14 mouse cellular contexts compared by ENCODE assay signal in the genomic region with DNA sequence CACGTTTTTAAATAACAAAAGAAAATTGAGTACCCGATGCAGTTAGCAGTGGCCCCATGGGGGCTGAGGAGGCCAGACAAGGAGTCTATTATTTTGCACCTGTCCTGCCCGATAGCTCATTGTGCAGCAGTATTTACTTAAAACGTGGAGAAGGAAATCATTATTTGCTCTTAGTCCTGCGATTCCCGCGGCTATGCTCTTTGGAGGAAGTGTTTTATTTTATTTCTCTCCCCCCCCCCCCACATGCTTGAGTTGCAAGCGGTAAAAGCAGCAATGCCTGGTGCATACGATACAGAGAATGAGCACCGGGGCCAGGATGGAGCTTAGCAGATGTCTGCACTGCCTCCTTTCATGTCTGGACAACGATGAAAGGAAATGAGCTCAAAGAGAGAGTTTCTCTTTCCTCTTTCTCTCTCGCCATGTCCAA. TPM values are rescaled to one million over a fixed set of nuclear protein-coding genes. Genes with fewer than 3 reads are reported as not detected.
DNase-seq lines count a peak whose midpoint lies in the region; ATAC-seq and TF ChIP-seq lines count a peak whose summit lies in the region.
"Had no signal": no experiment of that assay in that cellular context is flagged by ENCODE, and none has a peak within 500 bp of the region (broad histone marks: within the 10 kb centered on the region; RNA-seq: fewer than 3 reads in every experiment).

No protein-coding gene starts in this region.

- no peaks in the 10 kb centered on the region for H3K9me3 ChIP-seq in lung, postnatal 0 days (ENCODE audit: low read length)
- no peaks in the 10 kb centered on the region for H3K9me3 ChIP-seq in forebrain, embryonic 13.5 days (replicated peaks)
- no peaks in the 10 kb centered on the region for H3K9me3 ChIP-seq in midbrain, embryonic 15.5 days
- no peaks in the 10 kb centered on the region for H3K9me3 ChIP-seq in stomach, postnatal 0 days (ENCODE audit: control insufficient read depth, low read length)
- H3K9me3 ChIP-seq: heart, embryonic 15.5 days; kidney, embryonic 15.5 days; limb, embryonic 15.5 days had no signal

- no peak for TF ChIP-seq EP300 in lung, postnatal 0 days (IDR thresholded peaks at IDR 0.05)
- no peak for TF ChIP-seq EP300 in stomach, postnatal 0 days (optimal IDR thresholded peaks at IDR 0.05)

- 32% methylated on average over 12 of the region's 12 CpGs for WGBS in lung, postnatal 0 days
- WGBS in forebrain, embryonic 13.5 days: 14% methylated on average over 12 of the region's 12 CpGs
- WGBS in midbrain, embryonic 15.5 days: 11% methylated on average over 12 of the region's 12 CpGs
- WGBS in stomach, postnatal 0 days: 38% methylated on average over 12 of the region's 12 CpGs

- no peak overlapping the region for H3K9ac ChIP-seq in lung, postnatal 0 days (replicated peaks; ENCODE audit: low read depth)
- H3K9ac ChIP-seq in forebrain, embryonic 13.5 days: no peak overlapping the region
- H3K9ac ChIP-seq in midbrain, embryonic 15.5 days: no peak overlapping the region
- no peak overlapping the region for H3K9ac ChIP-seq in stomach, postnatal 0 days (ENCODE audit: low read length)
- H3K9ac ChIP-seq: heart, embryonic 15.5 days; kidney, embryonic 15.5 days; limb, embryonic 15.5 days had no signal

- no peak for DNase-seq in lung, postnatal 0 days (ENCODE audit: low spot score)
- DNase-seq in lung, postnatal 10 days: no peak
- DNase-seq in stomach, postnatal 0 days (ENCODE audit: low spot score): peak; percentile 48
- DNase-seq in layer of hippocampus, adult 11-12 months (ENCODE audit: low spot score): no peak
- no peak for DNase-seq in kidney, postnatal 10 days
- DNase-seq: adrenal gland, postnatal 25 days; lung, postnatal 14 days; thymus, postnatal 4 days had no signal

- no peak overlapping the region for H3K4me3 ChIP-seq in lung, postnatal 0 days (ENCODE audit: low read depth, low read length)
- H3K4me3 ChIP-seq in forebrain, embryonic 13.5 days: no peak overlapping the region
- no peak overlapping the region for H3K4me3 ChIP-seq in midbrain, embryonic 15.5 days
- H3K4me3 ChIP-seq in stomach, postnatal 0 days (ENCODE audit: low read depth, low read length): no peak overlapping the region
- H3K4me3 ChIP-seq: heart, embryonic 15.5 days; kidney, embryonic 15.5 days; limb, embryonic 15.5 days had no signal

- no peak overlapping the region for H3K27ac ChIP-seq in lung, postnatal 0 days (ENCODE audit: low read length)
- H3K27ac ChIP-seq in forebrain, embryonic 13.5 days: peak overlapping the region; percentile 19; the same call in 1 of the 2 replicates
- 0 out of 2 replicates have a peak overlapping the region, but pooled peaks have one; percentile 28 for H3K27ac ChIP-seq in midbrain, embryonic 15.5 days
- H3K27ac ChIP-seq in stomach, postnatal 0 days (replicated peaks): no peak overlapping the region
- H3K27ac ChIP-seq: heart, embryonic 15.5 days; kidney, embryonic 15.5 days; limb, embryonic 15.5 days had no signal

- no peak for ATAC-seq in lung, postnatal 0 days
- ATAC-seq in forebrain, embryonic 13.5 days: no peak
- no peak for ATAC-seq in midbrain, embryonic 15.5 days (replicated peaks)
- peak; percentile 86 for ATAC-seq in stomach, postnatal 0 days (ENCODE audit: low FRiP score, low TSS enrichment)
- ATAC-seq: CD4-positive, CD25-positive, alpha-beta regulatory T cell, adult 4 months had no signal

- no peak for TF ChIP-seq CTCF in lung, postnatal 0 days (IDR thresholded peaks at IDR 0.05)
- TF ChIP-seq CTCF in stomach, postnatal 0 days (IDR thresholded peaks at IDR 0.05; ENCODE audit: low read depth): no peak

- no peaks in the 10 kb centered on the region for H3K4me1 ChIP-seq in lung, postnatal 0 days (ENCODE audit: insufficient read depth, low read depth, low read length)
- peaks cover 16% of the 10 kb centered on the region for H3K4me1 ChIP-seq in forebrain, embryonic 13.5 days
- H3K4me1 ChIP-seq in midbrain, embryonic 15.5 days: peaks cover 12% of the 10 kb centered on the region
- no peaks in the 10 kb centered on the region for H3K4me1 ChIP-seq in stomach, postnatal 0 days (replicated peaks; ENCODE audit: control insufficient read depth, insufficient read depth)
- H3K4me1 ChIP-seq: heart, embryonic 15.5 days; kidney, embryonic 15.5 days; limb, embryonic 15.5 days had no signal

- H3K27me3 ChIP-seq in lung, postnatal 0 days (replicated peaks; ENCODE audit: insufficient read depth, low read length): no peaks in the 10 kb centered on the region
- no peaks in the 10 kb centered on the region for H3K27me3 ChIP-seq in forebrain, embryonic 13.5 days
- H3K27me3 ChIP-seq in midbrain, embryonic 15.5 days (replicated peaks): no peaks in the 10 kb centered on the region
- H3K27me3 ChIP-seq in stomach, postnatal 0 days (ENCODE audit: control insufficient read depth, insufficient read depth, low read length): no peaks in the 10 kb centered on the region
- H3K27me3 ChIP-seq: heart, embryonic 15.5 days; kidney, embryonic 15.5 days; limb, embryonic 15.5 days had no signal

- no peaks in the 10 kb centered on the region for H3K36me3 ChIP-seq in lung, postnatal 0 days (ENCODE audit: insufficient read depth, low read length)
- no peaks in the 10 kb centered on the region for H3K36me3 ChIP-seq in forebrain, embryonic 13.5 days (ENCODE audit: poor library complexity, severe bottlenecking)
- H3K36me3 ChIP-seq in midbrain, embryonic 15.5 days (replicated peaks): no peaks in the 10 kb centered on the region
- H3K36me3 ChIP-seq in stomach, postnatal 0 days (ENCODE audit: control insufficient read depth, insufficient read depth, low read length): no peaks in the 10 kb centered on the region
- H3K36me3 ChIP-seq: heart, embryonic 15.5 days; limb, embryonic 15.5 days had no signal

- H3K4me2 ChIP-seq in lung, postnatal 0 days (replicated peaks; ENCODE audit: low read depth, low read length): 0 out of 2 replicates have a peak overlapping the region, but pooled peaks have one; percentile 8
- H3K4me2 ChIP-seq in forebrain, embryonic 13.5 days: peak overlapping the region; percentile 32
- peak overlapping the region; percentile 19; the same call in 1 of the 2 replicates for H3K4me2 ChIP-seq in midbrain, embryonic 15.5 days
- H3K4me2 ChIP-seq in stomach, postnatal 0 days (replicated peaks; ENCODE audit: low read depth): no peak overlapping the region
- H3K4me2 ChIP-seq: heart, embryonic 15.5 days; kidney, embryonic 15.5 days; limb, embryonic 15.5 days had no signal

RNA-seq across cellular contexts. Expression of a gene that starts 35.6 kb away (rescaled TPM):
- polyA plus RNA-seq in lung, postnatal 0 days (2015; fragmentation: Nextera tagmentation; extraction: Ambion mirVana): 8.6 and 9.8 TPM in 2 replicates
- 5.5 TPM in 2 replicates for polyA plus RNA-seq in forebrain, embryonic 13.5 days (2015; fragmentation: Nextera tagmentation; extraction: Ambion mirVana)
- 8.4 TPM in 2 replicates for polyA plus RNA-seq in midbrain, embryonic 15.5 days (2015; fragmentation: Nextera tagmentation; extraction: Ambion mirVana)
- 3.5 and 3.6 TPM in 2 replicates for polyA plus RNA-seq in stomach, postnatal 0 days (2015; fragmentation: Nextera tagmentation; extraction: Ambion mirVana)

Comparison
In these comparisons a context has a peak if more than half of its experiments do, and no peak if none do; other contexts are left out.
1. H3K27ac ChIP-seq: peak in forebrain, embryonic 13.5 days (single experiment) and midbrain, embryonic 15.5 days (single experiment); none in lung, postnatal 0 days (single experiment) and stomach, postnatal 0 days (single experiment).